Mouse (Mus musculus): Measurements from ENCODE around the gene Apcs. TPM values are rescaled to one million over a fixed set of nuclear protein-coding genes. Genes with fewer than 3 reads are reported as not detected.

The Apcs gene
- 187 and 336 TPM in 2 replicates for total RNA-seq (2014; rRNA removed)
- polyA plus RNA-seq (2012; rRNA removed) = 54.4 and 116 TPM in 2 replicates

- no peaks in the 10 kb centered on the region for H3K79me2 ChIP-seq (ENCODE audit: control insufficient read depth, insufficient read depth, low read length)
- H3K36me3 ChIP-seq (ENCODE audit: control insufficient read depth, insufficient read depth, low read length) = no peaks in the 10 kb centered on the region
- peaks cover 12% of the 10 kb centered on the region; the same call in 1 of the 2 replicates for H3K4me1 ChIP-seq (ENCODE audit: control insufficient read depth, insufficient read depth, low read length)
- peak; percentile 92 for DNase-seq (ENCODE audit: extremely low read depth, low read depth, low spot score)
- peak within 1 kb of the TSS; percentile 81 for H3K27ac ChIP-seq (replicated peaks; ENCODE audit: insufficient read depth, low read depth, low read length)
- TF ChIP-seq POLR2A (IDR thresholded peaks at IDR 0.05; ENCODE audit: extremely low read depth, insufficient read depth, low read length) (no peak), CTCF (IDR thresholded peaks at IDR 0.05; ENCODE audit: low read depth, low read length) (no peak)
- WGBS = 9% methylated on average over 2 of the region's 2 CpGs
- H3K9ac ChIP-seq (ENCODE audit: low read depth, low read length) = peak within 1 kb of the TSS; percentile 55
- no peaks in the 10 kb centered on the region for H3K27me3 ChIP-seq (ENCODE audit: control insufficient read depth, insufficient read depth, low read length)
- peak within 1 kb of the TSS; percentile 43 for H3K4me3 ChIP-seq (ENCODE audit: insufficient read depth, low read depth, low read length)
These were observed at the start of gene Apcs for GRCm38 (mm10) chr1:172894777-172895357. Gene Apcs (minus strand): TSS chr1:172895041.

GRCm38 (mm10) chr1:172932197-172932596 lies 37.4 kb upstream of the Apcs start:
- H3K27me3 ChIP-seq (ENCODE audit: control insufficient read depth, insufficient read depth, low read length) = no peaks in the 10 kb centered on the region
- H3K27ac ChIP-seq (replicated peaks; ENCODE audit: insufficient read depth, low read depth, low read length) = no peak overlapping the region
- peak; percentile 92 for DNase-seq (ENCODE audit: extremely low read depth, low read depth, low spot score)
- 24% methylated on average over 2 of the region's 2 CpGs for WGBS
- no peaks in the 10 kb centered on the region; the same call in 1 of the 2 replicates for H3K79me2 ChIP-seq (ENCODE audit: control insufficient read depth, insufficient read depth, low read length)
- no peaks in the 10 kb centered on the region for H3K36me3 ChIP-seq (ENCODE audit: control insufficient read depth, insufficient read depth, low read length)
- H3K4me3 ChIP-seq (ENCODE audit: insufficient read depth, low read depth, low read length) = no peak overlapping the region
- peaks cover 18% of the 10 kb centered on the region; the same call in 1 of the 2 replicates for H3K4me1 ChIP-seq (ENCODE audit: control insufficient read depth, insufficient read depth, low read length)
- no peak overlapping the region for H3K9ac ChIP-seq (ENCODE audit: low read depth, low read length)
- TF ChIP-seq CTCF (IDR thresholded peaks at IDR 0.05; ENCODE audit: low read depth, low read length) (no peak), POLR2A (IDR thresholded peaks at IDR 0.05; ENCODE audit: extremely low read depth, insufficient read depth, low read length) (no peak)

- Histone ChIP-seq H3K27me3 (ENCODE audit: control insufficient read depth, insufficient read depth, low read length) (no peaks in the 10 kb centered on the region), H3K4me1 (ENCODE audit: control insufficient read depth, insufficient read depth, low read length) (no peaks in the 10 kb centered on the region), H3K27ac (replicated peaks; ENCODE audit: insufficient read depth, low read depth, low read length) (no peak overlapping the region), H3K4me3 (ENCODE audit: insufficient read depth, low read depth, low read length) (no peak overlapping the region), H3K9ac (ENCODE audit: low read depth, low read length) (no peak overlapping the region), H3K36me3 (ENCODE audit: control insufficient read depth, insufficient read depth, low read length) (no peaks in the 10 kb centered on the region), H3K79me2 (ENCODE audit: control insufficient read depth, insufficient read depth, low read length) (no peaks in the 10 kb centered on the region)
- DNase-seq (ENCODE audit: extremely low read depth, low read depth, low spot score) = no peak
- TF ChIP-seq CTCF (IDR thresholded peaks at IDR 0.05; ENCODE audit: low read depth, low read length) = no peak
- TF ChIP-seq POLR2A (IDR thresholded peaks at IDR 0.05; ENCODE audit: extremely low read depth, insufficient read depth, low read length) = no peak
- 73% methylated on average over 2 of the region's 2 CpGs for WGBS
These were observed 23.6 kb upstream of the Apcs start for GRCm38 (mm10) chr1:172918450-172918849.

GRCm38 (mm10) chr1:172917115-172917514 lies 22.3 kb upstream of the Apcs start:
- Histone ChIP-seq H3K4me3 (ENCODE audit: insufficient read depth, low read depth, low read length) (no peak overlapping the region), H3K79me2 (ENCODE audit: control insufficient read depth, insufficient read depth, low read length) (no peaks in the 10 kb centered on the region), H3K9ac (ENCODE audit: low read depth, low read length) (no peak overlapping the region), H3K4me1 (ENCODE audit: control insufficient read depth, insufficient read depth, low read length) (no peaks in the 10 kb centered on the region), H3K27me3 (ENCODE audit: control insufficient read depth, insufficient read depth, low read length) (no peaks in the 10 kb centered on the region), H3K27ac (replicated peaks; ENCODE audit: insufficient read depth, low read depth, low read length) (no peak overlapping the region), H3K36me3 (ENCODE audit: control insufficient read depth, insufficient read depth, low read length) (no peaks in the 10 kb centered on the region)
- WGBS = 89% methylated on average over 1 of the region's 1 CpGs
- TF ChIP-seq POLR2A (IDR thresholded peaks at IDR 0.05; ENCODE audit: extremely low read depth, insufficient read depth, low read length) (no peak), CTCF (IDR thresholded peaks at IDR 0.05; ENCODE audit: low read depth, low read length) (no peak)
- no peak for DNase-seq (ENCODE audit: extremely low read depth, low read depth, low spot score)

DNA sequence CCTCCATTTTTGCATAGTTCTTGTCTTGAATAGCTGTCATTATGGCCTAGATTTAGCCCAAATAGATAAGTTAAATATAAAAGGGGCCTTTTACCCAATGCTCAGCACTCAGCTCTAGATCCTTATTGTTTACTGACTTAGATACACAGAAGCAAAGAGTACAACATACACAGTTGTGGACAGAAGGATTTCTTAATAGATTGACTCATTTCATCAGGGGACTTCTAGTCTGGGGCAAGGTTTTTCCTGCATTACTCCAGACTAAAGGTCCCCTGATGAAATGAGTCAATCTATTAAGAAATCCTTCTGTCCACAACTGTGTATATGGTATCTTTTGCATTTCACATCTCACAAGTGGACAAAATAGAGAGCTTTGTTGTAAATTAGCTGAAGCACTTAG lies 8.5 kb upstream of the Apcs start:
- H3K27ac ChIP-seq (replicated peaks; ENCODE audit: insufficient read depth, low read depth, low read length) = peak overlapping the region; percentile 68
- H3K4me3 ChIP-seq (ENCODE audit: insufficient read depth, low read depth, low read length) = no peak overlapping the region
- no peaks in the 10 kb centered on the region for H3K79me2 ChIP-seq (ENCODE audit: control insufficient read depth, insufficient read depth, low read length)
- no peaks in the 10 kb centered on the region for H3K27me3 ChIP-seq (ENCODE audit: control insufficient read depth, insufficient read depth, low read length)
- peaks cover 5% of the 10 kb centered on the region; the same call in 1 of the 2 replicates for H3K4me1 ChIP-seq (ENCODE audit: control insufficient read depth, insufficient read depth, low read length)
- no peaks in the 10 kb centered on the region for H3K36me3 ChIP-seq (ENCODE audit: control insufficient read depth, insufficient read depth, low read length)
- TF ChIP-seq CTCF (IDR thresholded peaks at IDR 0.05; ENCODE audit: low read depth, low read length) (no peak), POLR2A (IDR thresholded peaks at IDR 0.05; ENCODE audit: extremely low read depth, insufficient read depth, low read length) (no peak)
- DNase-seq (ENCODE audit: extremely low read depth, low read depth, low spot score) = peak; percentile 78
- no peak overlapping the region for H3K9ac ChIP-seq (ENCODE audit: low read depth, low read length)

DNA sequence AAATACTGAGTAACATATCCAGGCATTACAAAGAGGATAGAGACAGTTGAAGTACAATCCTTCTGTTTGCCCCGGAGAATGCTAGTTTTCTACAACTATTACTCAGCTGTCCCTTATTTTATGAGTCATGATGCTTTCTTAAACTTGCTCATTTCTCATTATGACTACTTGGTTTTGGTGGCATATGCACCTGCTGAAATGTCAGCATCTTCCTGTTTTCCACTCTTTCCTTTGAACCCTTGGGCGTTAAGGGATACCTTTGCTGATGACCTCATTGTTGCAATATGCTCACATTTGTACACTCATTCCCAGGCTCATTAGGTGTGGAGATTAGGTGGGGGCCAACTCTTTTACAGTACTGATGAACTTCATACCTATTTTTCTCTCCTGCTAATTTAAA lies 594 bp upstream of the Apcs start:
- peak; percentile 53 for DNase-seq (ENCODE audit: extremely low read depth, low read depth, low spot score)
- Histone ChIP-seq H3K79me2 (ENCODE audit: control insufficient read depth, insufficient read depth, low read length) (no peaks in the 10 kb centered on the region), H3K27me3 (ENCODE audit: control insufficient read depth, insufficient read depth, low read length) (no peaks in the 10 kb centered on the region), H3K4me1 (ENCODE audit: control insufficient read depth, insufficient read depth, low read length) (peaks cover 12% of the 10 kb centered on the region; the same call in 1 of the 2 replicates), H3K9ac (ENCODE audit: low read depth, low read length) (no peak overlapping the region), H3K36me3 (ENCODE audit: control insufficient read depth, insufficient read depth, low read length) (no peaks in the 10 kb centered on the region), H3K27ac (replicated peaks; ENCODE audit: insufficient read depth, low read depth, low read length) (peak overlapping the region; percentile 65), H3K4me3 (ENCODE audit: insufficient read depth, low read depth, low read length) (no peak overlapping the region)
- TF ChIP-seq POLR2A (IDR thresholded peaks at IDR 0.05; ENCODE audit: extremely low read depth, insufficient read depth, low read length) = no peak
- TF ChIP-seq CTCF (IDR thresholded peaks at IDR 0.05; ENCODE audit: low read depth, low read length) = no peak
- WGBS = 22% methylated on average over 2 of the region's 2 CpGs
